Mouse (Mus musculus): Measurements from ENCODE around the gene Btg4. TPM values are rescaled to one million over a fixed set of nuclear protein-coding genes. Genes with fewer than 3 reads are reported as not detected.

Gene Btg4
- polyA plus RNA-seq, 1 experiment from 2014 or later = not detected

DNA sequence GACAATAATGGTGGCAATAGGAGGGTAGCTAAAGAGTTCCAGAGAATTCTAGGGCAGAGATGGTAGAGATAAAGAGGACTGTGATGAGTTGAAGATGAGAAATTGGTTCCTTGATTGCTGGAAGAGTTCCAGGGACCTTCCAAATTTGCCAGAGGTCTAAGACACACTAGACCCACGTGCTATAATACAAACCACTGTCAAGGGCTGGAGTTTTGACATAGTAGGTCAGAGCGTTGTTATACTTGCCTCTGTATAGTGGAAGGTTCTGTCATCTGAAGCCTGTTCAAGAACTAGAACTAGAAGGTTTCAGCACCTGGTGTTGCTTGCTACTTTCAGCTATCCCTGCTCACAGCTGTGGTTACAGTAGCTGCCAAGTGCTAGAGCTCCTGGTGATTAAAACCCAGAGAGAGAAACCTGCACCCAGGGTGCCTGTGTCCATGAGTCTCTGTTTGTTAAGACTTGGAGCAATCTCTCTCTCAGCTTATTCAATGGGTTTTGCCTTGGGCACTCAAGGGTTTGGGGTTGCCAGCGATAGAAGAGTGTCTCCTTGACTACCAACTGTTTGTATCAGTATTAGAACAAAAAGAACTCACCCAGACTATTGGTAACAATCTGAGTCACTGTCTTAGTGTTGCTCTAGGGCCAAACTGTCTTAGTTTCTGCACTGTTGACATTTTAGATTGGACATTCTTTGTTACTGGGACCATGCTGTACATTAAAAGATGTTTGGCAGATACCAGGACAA, 27.7 kb upstream of the Btg4 start:
- ATAC-seq = no peak
- Histone ChIP-seq H3K4me1 (ENCODE audit: control insufficient read depth, insufficient read depth, low read depth, low read length) (no peaks in the 10 kb centered on the region), H3K4me2 (ENCODE audit: low read length) (no peak overlapping the region), H3K27ac (ENCODE audit: low read depth, low read length) (no peak overlapping the region), H3K4me3 (ENCODE audit: low read length) (no peak overlapping the region), H3K9ac (ENCODE audit: low read depth, low read length) (no peak overlapping the region), H3K36me3 (ENCODE audit: control insufficient read depth, insufficient read depth, low read length) (no peaks in the 10 kb centered on the region), H3K27me3 (replicated peaks; ENCODE audit: control insufficient read depth, insufficient read depth, low read length) (no peaks in the 10 kb centered on the region), H3K9me3 (ENCODE audit: control insufficient read depth, low read length) (no peaks in the 10 kb centered on the region)
- WGBS = 83% methylated on average over 3 of the region's 3 CpGs

DNA sequence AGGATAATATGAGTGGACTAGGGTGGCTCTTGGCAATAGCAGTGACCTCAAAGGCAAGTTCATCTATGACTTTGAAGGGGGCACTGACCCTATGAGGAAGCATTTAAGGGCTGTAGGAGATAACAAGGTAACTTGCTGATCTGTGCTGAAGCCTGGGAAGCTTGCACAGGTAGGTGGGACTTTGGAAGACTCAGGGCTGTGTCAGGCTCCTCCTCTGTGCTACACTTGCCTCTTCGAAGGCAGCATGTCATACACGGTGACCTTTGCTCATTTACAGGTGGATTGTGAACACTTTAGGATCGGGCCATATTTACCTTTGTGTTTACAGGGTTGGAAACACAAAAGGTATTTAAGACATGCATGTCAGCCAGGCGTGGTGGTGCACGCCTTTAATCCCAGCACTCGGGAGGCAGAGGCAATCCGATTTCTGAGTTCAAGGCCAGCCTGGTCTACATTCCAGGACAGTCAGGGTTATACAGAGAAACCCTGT, 19.2 kb upstream of the Btg4 start:
- Histone ChIP-seq H3K27ac (ENCODE audit: low read depth, low read length) (no peak overlapping the region), H3K36me3 (ENCODE audit: control insufficient read depth, insufficient read depth, low read length) (no peaks in the 10 kb centered on the region), H3K4me3 (ENCODE audit: low read length) (no peak overlapping the region), H3K27me3 (replicated peaks; ENCODE audit: control insufficient read depth, insufficient read depth, low read length) (no peaks in the 10 kb centered on the region), H3K4me1 (ENCODE audit: control insufficient read depth, insufficient read depth, low read depth, low read length) (no peaks in the 10 kb centered on the region), H3K4me2 (ENCODE audit: low read length) (no peak overlapping the region), H3K9ac (ENCODE audit: low read depth, low read length) (no peak overlapping the region), H3K9me3 (ENCODE audit: control insufficient read depth, low read length) (no peaks in the 10 kb centered on the region)
- WGBS = 94% methylated on average over 7 of the region's 7 CpGs
- no peak for ATAC-seq

- Histone ChIP-seq H3K27ac (ENCODE audit: low read depth, low read length) (no peak overlapping the region), H3K4me3 (ENCODE audit: low read length) (no peak overlapping the region), H3K4me2 (ENCODE audit: low read length) (no peak overlapping the region), H3K4me1 (ENCODE audit: control insufficient read depth, insufficient read depth, low read depth, low read length) (no peaks in the 10 kb centered on the region), H3K9ac (ENCODE audit: low read depth, low read length) (no peak overlapping the region), H3K9me3 (ENCODE audit: control insufficient read depth, low read length) (no peaks in the 10 kb centered on the region), H3K36me3 (ENCODE audit: control insufficient read depth, insufficient read depth, low read length) (no peaks in the 10 kb centered on the region), H3K27me3 (replicated peaks; ENCODE audit: control insufficient read depth, insufficient read depth, low read length) (no peaks in the 10 kb centered on the region)
- WGBS = 81% methylated on average over 6 of the region's 6 CpGs
- ATAC-seq = no peak
These were observed 18.6 kb upstream of the Btg4 start for GRCm38 (mm10) chr9:51042136-51042535.

DNA sequence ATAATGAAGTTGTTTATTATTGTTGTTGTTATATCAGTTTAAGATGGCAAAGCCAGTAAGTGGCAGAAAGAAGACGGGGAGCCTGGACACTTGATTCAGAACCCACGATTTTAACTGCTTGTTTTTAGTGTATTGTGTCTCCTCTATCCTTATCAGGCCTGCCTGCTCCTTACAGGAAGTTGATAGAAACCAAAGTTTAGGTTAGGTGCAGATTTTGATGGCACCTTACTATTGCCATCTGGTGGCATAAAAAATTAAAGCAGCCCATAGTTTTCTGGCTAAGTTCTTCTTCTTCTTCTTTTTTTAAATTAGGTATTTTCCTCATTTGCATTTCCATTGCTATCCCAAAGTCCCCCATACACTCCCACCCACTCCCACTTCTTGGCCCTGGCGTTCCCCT, 8.5 kb upstream of the Btg4 start:
- H3K4me3 ChIP-seq (ENCODE audit: low read length) = no peak overlapping the region
- WGBS = 79% methylated on average over 3 of the region's 3 CpGs
- H3K27me3 ChIP-seq (replicated peaks; ENCODE audit: control insufficient read depth, insufficient read depth, low read length) = no peaks in the 10 kb centered on the region
- H3K36me3 ChIP-seq (ENCODE audit: control insufficient read depth, insufficient read depth, low read length) = no peaks in the 10 kb centered on the region
- H3K9me3 ChIP-seq (ENCODE audit: control insufficient read depth, low read length) = no peaks in the 10 kb centered on the region
- no peak overlapping the region for H3K4me2 ChIP-seq (ENCODE audit: low read length)
- no peak for ATAC-seq
- H3K9ac ChIP-seq (ENCODE audit: low read depth, low read length) = no peak overlapping the region
- no peaks in the 10 kb centered on the region for H3K4me1 ChIP-seq (ENCODE audit: control insufficient read depth, insufficient read depth, low read depth, low read length)
- no peak overlapping the region for H3K27ac ChIP-seq (ENCODE audit: low read depth, low read length)

DNA sequence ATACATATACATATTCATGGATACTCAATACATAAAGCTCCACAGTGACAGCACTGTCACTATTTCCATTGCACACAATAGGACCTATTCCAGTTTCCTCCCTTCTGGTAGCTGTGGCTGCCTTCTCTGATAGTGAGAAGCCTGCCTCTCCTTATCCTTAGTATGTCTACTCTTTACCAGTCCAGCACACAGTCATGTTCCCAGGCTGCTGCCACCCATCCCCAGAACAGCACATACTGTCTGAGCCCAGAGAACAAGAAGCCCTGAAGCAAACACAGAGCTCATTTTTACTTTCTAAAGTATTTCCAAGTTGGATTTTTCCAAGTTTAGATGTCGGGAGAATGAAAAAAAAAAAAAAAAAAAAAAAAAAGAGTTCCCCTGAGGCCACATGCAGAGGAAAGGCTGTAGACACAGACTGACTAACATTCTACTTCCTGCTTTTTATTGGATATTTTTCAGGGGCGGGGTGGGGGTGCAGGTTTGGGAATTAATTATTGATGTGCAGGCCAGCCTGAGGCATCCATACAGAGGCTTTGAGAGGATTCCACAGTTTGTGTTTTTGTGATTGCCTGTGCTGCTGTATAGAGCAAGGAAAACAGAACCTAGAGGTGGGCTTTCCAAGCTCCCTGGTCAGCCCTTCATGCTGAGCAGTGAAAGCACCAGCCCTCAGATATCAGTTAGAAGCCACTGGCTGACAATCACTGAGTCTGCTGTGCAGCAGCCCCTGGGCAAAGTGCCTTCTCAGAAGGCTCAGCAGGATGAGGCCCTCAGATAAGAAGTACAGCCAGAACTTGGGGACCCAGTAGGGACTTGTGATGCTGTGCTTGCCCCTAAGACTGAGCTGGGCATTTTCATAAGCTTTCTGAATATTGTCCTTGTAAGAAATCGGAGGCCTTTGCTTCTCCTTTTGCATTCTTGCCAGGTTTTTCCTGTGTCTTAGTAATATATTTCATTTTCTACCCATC, 4.1 kb upstream of the Btg4 start:
- H3K4me2 ChIP-seq (ENCODE audit: low read length) = no peak overlapping the region
- ATAC-seq = no peak
- no peaks in the 10 kb centered on the region for H3K36me3 ChIP-seq (ENCODE audit: control insufficient read depth, insufficient read depth, low read length)
- no peak overlapping the region for H3K27ac ChIP-seq (ENCODE audit: low read depth, low read length)
- H3K4me3 ChIP-seq (ENCODE audit: low read length) = no peak overlapping the region
- no peaks in the 10 kb centered on the region for H3K27me3 ChIP-seq (replicated peaks; ENCODE audit: control insufficient read depth, insufficient read depth, low read length)
- H3K9ac ChIP-seq (ENCODE audit: low read depth, low read length) = no peak overlapping the region
- WGBS = 81% methylated on average over 3 of the region's 3 CpGs
- no peaks in the 10 kb centered on the region for H3K9me3 ChIP-seq (ENCODE audit: control insufficient read depth, low read length)
- no peaks in the 10 kb centered on the region for H3K4me1 ChIP-seq (ENCODE audit: control insufficient read depth, insufficient read depth, low read depth, low read length)

GRCm38 (mm10) chr9:51058951-51059521, 1.7 kb upstream of the Btg4 start:
- Histone ChIP-seq H3K4me3 (ENCODE audit: low read length) (no peak overlapping the region), H3K9ac (ENCODE audit: low read depth, low read length) (no peak overlapping the region), H3K36me3 (ENCODE audit: control insufficient read depth, insufficient read depth, low read length) (no peaks in the 10 kb centered on the region), H3K27ac (ENCODE audit: low read depth, low read length) (no peak overlapping the region), H3K27me3 (replicated peaks; ENCODE audit: control insufficient read depth, insufficient read depth, low read length) (no peaks in the 10 kb centered on the region), H3K4me2 (ENCODE audit: low read length) (no peak overlapping the region), H3K4me1 (ENCODE audit: control insufficient read depth, insufficient read depth, low read depth, low read length) (no peaks in the 10 kb centered on the region), H3K9me3 (ENCODE audit: control insufficient read depth, low read length) (no peaks in the 10 kb centered on the region)
- 69% methylated on average over 4 of the region's 4 CpGs for WGBS
- no peak for ATAC-seq

DNA sequence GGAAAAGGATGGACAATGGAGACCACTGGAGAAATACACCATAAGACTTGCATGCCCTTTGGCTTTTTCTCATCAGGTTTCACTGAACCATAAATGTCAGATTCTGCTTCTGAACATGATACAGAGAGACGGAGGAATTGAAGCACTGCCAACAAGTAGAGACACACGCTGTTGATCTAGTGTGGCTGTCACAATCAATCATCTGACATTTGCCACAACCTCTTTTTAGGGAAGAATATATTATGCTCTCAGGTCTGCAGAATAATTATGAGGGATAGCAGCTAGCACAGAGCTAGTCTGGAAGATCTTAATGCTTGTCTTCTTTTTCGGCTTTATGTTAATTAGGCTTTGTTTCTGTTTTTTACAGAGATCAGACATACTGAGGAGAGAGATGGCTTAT, 7.5 kb downstream of the Btg4 start:
- H3K4me1 ChIP-seq (ENCODE audit: control insufficient read depth, insufficient read depth, low read depth, low read length) = no peaks in the 10 kb centered on the region
- H3K4me2 ChIP-seq (ENCODE audit: low read length) = no peak overlapping the region
- H3K27me3 ChIP-seq (replicated peaks; ENCODE audit: control insufficient read depth, insufficient read depth, low read length) = no peaks in the 10 kb centered on the region
- no peak overlapping the region for H3K4me3 ChIP-seq (ENCODE audit: low read length)
- H3K27ac ChIP-seq (ENCODE audit: low read depth, low read length) = no peak overlapping the region
- ATAC-seq = no peak
- H3K9me3 ChIP-seq (ENCODE audit: control insufficient read depth, low read length) = no peaks in the 10 kb centered on the region
- no peaks in the 10 kb centered on the region for H3K36me3 ChIP-seq (ENCODE audit: control insufficient read depth, insufficient read depth, low read length)
- WGBS = 58% methylated on average over 3 of the region's 3 CpGs
- H3K9ac ChIP-seq (ENCODE audit: low read depth, low read length) = no peak overlapping the region

DNA sequence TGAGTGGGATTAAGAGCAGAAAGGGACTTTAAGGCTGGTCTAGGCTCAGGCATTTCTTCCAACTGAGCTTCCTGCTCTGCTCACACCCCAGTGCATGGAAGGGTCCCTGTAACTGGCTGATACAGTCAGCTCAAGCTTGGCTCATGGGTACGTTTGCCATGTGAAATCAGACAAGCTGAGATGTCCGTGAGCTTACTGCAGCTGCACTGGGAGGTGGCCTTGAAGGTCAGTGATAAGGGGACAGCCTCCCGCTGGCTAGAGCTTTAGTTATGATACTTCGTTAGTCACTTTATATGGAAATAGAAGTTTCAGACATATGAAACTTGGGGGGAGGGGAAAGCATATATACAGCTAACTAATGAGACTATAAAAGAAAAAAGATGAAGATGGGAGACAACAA, 10.1 kb downstream of the Btg4 start:
- H3K27me3 ChIP-seq (replicated peaks; ENCODE audit: control insufficient read depth, insufficient read depth, low read length) = no peaks in the 10 kb centered on the region
- H3K36me3 ChIP-seq (ENCODE audit: control insufficient read depth, insufficient read depth, low read length) = no peaks in the 10 kb centered on the region
- no peak overlapping the region for H3K9ac ChIP-seq (ENCODE audit: low read depth, low read length)
- WGBS = 89% methylated on average over 4 of the region's 4 CpGs
- H3K4me1 ChIP-seq (ENCODE audit: control insufficient read depth, insufficient read depth, low read depth, low read length) = peaks cover 2% of the 10 kb centered on the region; the same call in 1 of the 2 replicates
- H3K27ac ChIP-seq (ENCODE audit: low read depth, low read length) = no peak overlapping the region
- H3K4me2 ChIP-seq (ENCODE audit: low read length) = no peak overlapping the region
- no peak overlapping the region for H3K4me3 ChIP-seq (ENCODE audit: low read length)
- no peaks in the 10 kb centered on the region for H3K9me3 ChIP-seq (ENCODE audit: control insufficient read depth, low read length)
- ATAC-seq = no peak

DNA sequence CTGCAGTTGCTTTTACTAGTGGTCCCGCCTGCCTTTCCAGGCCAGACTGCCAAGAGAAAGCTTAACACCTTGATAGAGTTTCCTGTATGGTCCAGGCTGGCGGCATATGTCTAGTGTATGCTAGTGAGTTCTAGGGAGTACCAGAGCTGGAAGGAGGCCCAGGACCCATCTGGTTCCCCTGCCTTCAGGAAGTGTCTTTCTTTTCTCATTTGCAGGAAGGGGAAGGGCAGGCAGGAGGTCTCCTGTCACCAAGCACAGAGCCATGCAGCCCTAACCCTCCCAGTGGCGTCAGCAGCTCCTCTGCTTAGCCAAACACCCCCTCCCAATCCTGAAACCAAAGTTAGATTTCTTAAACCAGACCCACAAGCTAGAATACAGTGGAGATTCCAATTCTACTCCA, 15.1 kb downstream of the Btg4 start:
- ATAC-seq = no peak
- H3K4me2 ChIP-seq (ENCODE audit: low read length) = peak overlapping the region; percentile 71
- H3K9me3 ChIP-seq (ENCODE audit: control insufficient read depth, low read length) = no peaks in the 10 kb centered on the region
- 23% methylated on average over 3 of the region's 3 CpGs for WGBS
- H3K4me3 ChIP-seq (ENCODE audit: low read length) = peak overlapping the region; percentile 43
- peaks cover 2% of the 10 kb centered on the region for H3K27me3 ChIP-seq (replicated peaks; ENCODE audit: control insufficient read depth, insufficient read depth, low read length)
- no peak overlapping the region for H3K27ac ChIP-seq (ENCODE audit: low read depth, low read length)
- no peak overlapping the region for H3K9ac ChIP-seq (ENCODE audit: low read depth, low read length)
- peaks cover 11% of the 10 kb centered on the region for H3K4me1 ChIP-seq (ENCODE audit: control insufficient read depth, insufficient read depth, low read depth, low read length)
- no peaks in the 10 kb centered on the region for H3K36me3 ChIP-seq (ENCODE audit: control insufficient read depth, insufficient read depth, low read length)
